Mouse (Mus musculus): ENCODE measurements around the gene B230217C12Rik. TPM values are rescaled to one million over a fixed set of nuclear protein-coding genes. Genes with fewer than 3 reads are reported as not detected.

B230217C12Rik gene
- polyA plus RNA-seq, 1 experiment from 2014 or later, result 8.6 TPM

DNA sequence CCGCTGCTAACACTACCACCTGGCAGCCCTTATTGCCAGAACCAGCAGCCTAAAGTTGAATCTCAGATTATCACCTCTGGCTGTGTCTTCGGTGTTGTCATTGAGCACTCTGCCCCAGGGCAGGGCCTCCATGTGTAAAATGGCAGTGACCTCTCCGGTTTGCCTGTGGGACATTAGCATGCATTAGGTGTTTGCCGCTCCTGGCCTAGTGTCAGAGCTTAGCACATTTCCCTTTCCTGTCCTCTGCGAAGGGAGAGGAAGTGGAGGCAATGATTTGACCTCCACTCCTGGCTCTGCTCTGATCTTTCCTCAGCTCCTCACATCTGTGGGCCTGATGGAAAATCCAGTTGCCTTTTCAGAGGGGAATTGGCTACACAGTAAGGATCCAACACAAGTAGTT is 20.7 kb upstream of the B230217C12Rik start:
- no peak for ATAC-seq (ENCODE audit: low FRiP score, low TSS enrichment)
- Histone ChIP-seq H3K4me3 (ENCODE audit: low read length) (no peak overlapping the region), H3K9me3 (ENCODE audit: control insufficient read depth, low read length) (no peaks in the 10 kb centered on the region), H3K27ac (ENCODE audit: low read depth, low read length) (no peak overlapping the region), H3K36me3 (ENCODE audit: control insufficient read depth, insufficient read depth, low read length) (peaks cover 59% of the 10 kb centered on the region), H3K4me2 (replicated peaks; ENCODE audit: low read depth, low read length) (no peak overlapping the region), H3K27me3 (ENCODE audit: control insufficient read depth, insufficient read depth, low read length) (no peaks in the 10 kb centered on the region), H3K9ac (ENCODE audit: low read depth, low read length) (no peak overlapping the region), H3K4me1 (ENCODE audit: control insufficient read depth, insufficient read depth, low read length) (peaks cover 45% of the 10 kb centered on the region)
- WGBS, result 79% methylated on average over 5 of the region's 5 CpGs

DNA sequence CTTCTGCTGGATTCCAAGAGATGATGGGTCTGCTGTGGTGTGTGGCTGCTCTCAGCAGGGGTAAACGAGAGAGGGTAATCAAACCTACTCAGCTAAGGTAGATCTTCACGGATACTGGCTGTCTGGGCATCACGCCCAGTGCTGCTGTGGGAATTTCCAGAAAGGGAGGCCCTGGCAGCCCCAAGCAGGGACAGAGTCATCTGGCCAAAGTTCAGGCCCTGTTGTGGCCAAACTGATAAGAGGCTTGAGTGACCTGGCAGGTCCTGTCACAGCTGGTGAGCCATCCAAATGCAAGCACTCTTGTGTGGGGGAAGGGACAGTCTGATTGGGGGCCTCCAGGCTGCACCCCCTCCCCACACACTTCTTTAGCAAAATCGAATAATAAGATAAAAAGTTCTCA is 19.7 kb upstream of the B230217C12Rik start:
- Histone ChIP-seq H3K27me3 (ENCODE audit: control insufficient read depth, insufficient read depth, low read length) (no peaks in the 10 kb centered on the region), H3K27ac (ENCODE audit: low read depth, low read length) (no peak overlapping the region), H3K9ac (ENCODE audit: low read depth, low read length) (no peak overlapping the region), H3K4me1 (ENCODE audit: control insufficient read depth, insufficient read depth, low read length) (peaks cover 42% of the 10 kb centered on the region), H3K4me3 (ENCODE audit: low read length) (no peak overlapping the region), H3K36me3 (ENCODE audit: control insufficient read depth, insufficient read depth, low read length) (peaks cover 60% of the 10 kb centered on the region), H3K4me2 (replicated peaks; ENCODE audit: low read depth, low read length) (no peak overlapping the region), H3K9me3 (ENCODE audit: control insufficient read depth, low read length) (no peaks in the 10 kb centered on the region)
- ATAC-seq (ENCODE audit: low FRiP score, low TSS enrichment), result no peak
- 77% methylated on average over 4 of the region's 4 CpGs for WGBS

DNA sequence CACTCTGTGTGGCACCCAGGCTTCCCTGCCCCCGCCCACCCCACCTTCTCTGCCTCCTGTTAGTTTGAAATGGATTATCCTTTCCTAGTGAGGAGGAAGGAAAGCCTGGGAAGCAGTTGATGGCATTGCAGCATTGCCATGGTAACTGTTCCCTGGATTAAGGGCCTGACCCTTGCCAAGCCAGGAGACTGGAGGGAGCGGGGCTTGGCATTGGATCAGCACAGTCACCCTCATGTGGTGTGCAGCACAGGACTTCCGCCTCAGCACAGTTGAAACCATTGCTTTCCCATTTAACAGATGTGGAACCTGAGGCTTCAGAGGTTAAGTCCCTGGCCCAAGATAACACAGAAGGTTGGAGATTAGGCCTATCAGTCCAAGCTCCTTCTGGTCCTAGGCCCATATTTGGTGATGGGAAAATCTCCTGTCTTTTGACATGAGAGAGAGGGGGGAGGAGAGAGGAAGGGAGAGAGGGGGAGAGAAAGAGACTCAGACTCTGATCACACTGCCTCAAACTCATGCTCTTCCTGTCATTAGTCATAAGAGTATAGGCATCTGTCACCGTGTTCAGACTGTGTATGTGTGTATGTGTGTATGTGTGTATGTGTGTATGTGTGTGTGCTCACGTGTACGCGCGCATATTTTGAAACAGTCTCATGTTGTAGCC is 19.0 kb upstream of the B230217C12Rik start:
- Histone ChIP-seq H3K9me3 (ENCODE audit: control insufficient read depth, low read length) (no peaks in the 10 kb centered on the region), H3K36me3 (ENCODE audit: control insufficient read depth, insufficient read depth, low read length) (peaks cover 57% of the 10 kb centered on the region), H3K4me3 (ENCODE audit: low read length) (no peak overlapping the region), H3K27me3 (ENCODE audit: control insufficient read depth, insufficient read depth, low read length) (no peaks in the 10 kb centered on the region), H3K4me2 (replicated peaks; ENCODE audit: low read depth, low read length) (no peak overlapping the region), H3K9ac (ENCODE audit: low read depth, low read length) (no peak overlapping the region), H3K27ac (ENCODE audit: low read depth, low read length) (no peak overlapping the region), H3K4me1 (ENCODE audit: control insufficient read depth, insufficient read depth, low read length) (peaks cover 35% of the 10 kb centered on the region)
- WGBS, result 94% methylated on average over 8 of the region's 8 CpGs
- no peak for ATAC-seq (ENCODE audit: low FRiP score, low TSS enrichment)

DNA sequence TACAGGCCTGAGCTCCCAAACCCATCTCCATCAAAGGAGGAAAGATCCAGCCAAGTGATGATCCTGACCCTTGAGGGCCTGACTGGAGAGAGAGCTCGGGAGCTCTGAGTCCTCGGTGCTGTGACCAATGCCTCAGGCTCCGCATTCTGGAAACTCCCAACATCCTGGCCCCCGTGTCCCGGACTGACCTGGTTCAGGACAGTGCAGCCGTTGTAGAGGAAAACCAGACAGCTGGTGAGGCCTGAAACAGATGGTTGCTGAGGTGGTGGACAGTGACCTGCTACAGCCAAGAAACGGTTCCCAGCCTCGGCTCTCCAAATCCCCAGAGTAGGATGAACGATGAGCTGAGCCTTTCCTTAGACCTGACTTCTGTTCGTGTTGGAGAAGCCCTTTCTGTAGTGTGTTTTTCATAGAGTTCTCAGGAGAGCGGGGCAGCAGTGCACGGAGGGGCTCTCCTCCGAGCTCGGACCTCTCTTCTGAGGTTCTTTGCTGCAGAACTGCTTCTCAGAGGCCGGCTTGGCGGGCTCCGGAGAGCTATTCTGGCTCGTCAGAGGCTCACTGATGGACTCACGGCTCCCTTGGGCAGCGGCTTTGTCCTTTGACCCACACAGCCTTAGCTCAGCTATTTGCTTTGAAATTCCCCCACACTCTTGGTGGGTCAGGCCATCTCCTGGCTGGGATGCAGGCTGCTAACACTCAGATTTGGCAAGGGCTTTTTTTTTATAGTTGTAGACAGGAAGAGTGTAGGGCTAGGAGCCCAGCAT is 17.6 kb upstream of the B230217C12Rik start:
- no peak overlapping the region for H3K4me2 ChIP-seq (replicated peaks; ENCODE audit: low read depth, low read length)
- H3K4me1 ChIP-seq (ENCODE audit: control insufficient read depth, insufficient read depth, low read length), result peaks cover 20% of the 10 kb centered on the region
- H3K9ac ChIP-seq (ENCODE audit: low read depth, low read length), result no peak overlapping the region
- peaks cover 61% of the 10 kb centered on the region for H3K36me3 ChIP-seq (ENCODE audit: control insufficient read depth, insufficient read depth, low read length)
- WGBS, result 58% methylated on average over 20 of the region's 20 CpGs
- H3K27me3 ChIP-seq (ENCODE audit: control insufficient read depth, insufficient read depth, low read length), result no peaks in the 10 kb centered on the region
- ATAC-seq (ENCODE audit: low FRiP score, low TSS enrichment), result no peak
- no peak overlapping the region for H3K4me3 ChIP-seq (ENCODE audit: low read length)
- H3K27ac ChIP-seq (ENCODE audit: low read depth, low read length), result no peak overlapping the region
- H3K9me3 ChIP-seq (ENCODE audit: control insufficient read depth, low read length), result no peaks in the 10 kb centered on the region

DNA sequence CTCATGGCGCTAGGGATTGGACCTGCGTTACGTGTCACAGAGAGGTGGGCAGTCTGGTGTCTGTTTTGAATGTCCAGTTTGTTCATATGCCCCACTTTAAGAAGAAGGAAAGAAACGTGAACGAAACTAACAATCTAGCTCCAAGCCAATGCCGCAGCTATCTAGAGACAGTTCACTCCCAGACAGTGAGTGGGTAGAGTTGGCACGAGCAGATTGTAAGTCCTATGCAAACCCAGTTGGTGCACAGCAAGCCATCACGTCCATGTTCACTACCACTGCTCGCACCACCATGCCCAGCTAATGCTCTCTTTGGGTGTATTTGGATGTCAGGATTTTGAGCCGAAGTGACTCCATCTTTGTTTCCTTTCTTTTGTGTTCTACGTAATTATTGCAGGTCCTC is 16.4 kb upstream of the B230217C12Rik start:
- Histone ChIP-seq H3K9me3 (ENCODE audit: control insufficient read depth, low read length) (no peaks in the 10 kb centered on the region), H3K9ac (ENCODE audit: low read depth, low read length) (no peak overlapping the region), H3K4me2 (replicated peaks; ENCODE audit: low read depth, low read length) (no peak overlapping the region), H3K27me3 (ENCODE audit: control insufficient read depth, insufficient read depth, low read length) (no peaks in the 10 kb centered on the region), H3K36me3 (ENCODE audit: control insufficient read depth, insufficient read depth, low read length) (peaks cover 58% of the 10 kb centered on the region), H3K27ac (ENCODE audit: low read depth, low read length) (no peak overlapping the region), H3K4me3 (ENCODE audit: low read length) (no peak overlapping the region), H3K4me1 (ENCODE audit: control insufficient read depth, insufficient read depth, low read length) (0 out of 2 replicates have a peak, but pooled peaks cover 10% of the 10 kb centered on the region)
- no peak for ATAC-seq (ENCODE audit: low FRiP score, low TSS enrichment)
- WGBS, result 92% methylated on average over 11 of the region's 11 CpGs

DNA sequence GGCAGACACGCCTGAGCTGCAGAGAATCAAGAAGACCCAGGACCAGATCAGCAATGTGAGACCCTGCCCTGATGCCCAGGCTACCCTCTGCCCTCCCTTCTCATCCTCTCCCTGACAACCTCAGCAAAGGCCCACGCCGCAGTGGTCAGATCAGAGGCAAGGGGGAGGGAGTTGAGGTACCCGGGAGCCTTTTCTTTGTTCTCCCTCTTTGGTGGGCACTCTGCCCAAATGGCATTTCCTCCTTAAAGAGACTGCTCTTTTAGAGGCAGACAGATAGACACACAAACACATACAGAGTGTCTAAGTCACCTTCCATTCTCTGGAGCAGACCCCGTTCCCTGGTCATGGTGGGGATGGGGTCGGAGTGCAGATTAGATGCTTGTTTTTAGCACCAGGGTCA is 15.7 kb upstream of the B230217C12Rik start:
- Histone ChIP-seq H3K4me2 (replicated peaks; ENCODE audit: low read depth, low read length) (no peak overlapping the region), H3K4me1 (ENCODE audit: control insufficient read depth, insufficient read depth, low read length) (0 out of 2 replicates have a peak, but pooled peaks cover 5% of the 10 kb centered on the region), H3K4me3 (ENCODE audit: low read length) (no peak overlapping the region), H3K9me3 (ENCODE audit: control insufficient read depth, low read length) (no peaks in the 10 kb centered on the region), H3K27ac (ENCODE audit: low read depth, low read length) (no peak overlapping the region), H3K27me3 (ENCODE audit: control insufficient read depth, insufficient read depth, low read length) (no peaks in the 10 kb centered on the region), H3K9ac (ENCODE audit: low read depth, low read length) (no peak overlapping the region), H3K36me3 (ENCODE audit: control insufficient read depth, insufficient read depth, low read length) (peaks cover 61% of the 10 kb centered on the region)
- no peak for ATAC-seq (ENCODE audit: low FRiP score, low TSS enrichment)
- 53% methylated on average over 6 of the region's 6 CpGs for WGBS

DNA sequence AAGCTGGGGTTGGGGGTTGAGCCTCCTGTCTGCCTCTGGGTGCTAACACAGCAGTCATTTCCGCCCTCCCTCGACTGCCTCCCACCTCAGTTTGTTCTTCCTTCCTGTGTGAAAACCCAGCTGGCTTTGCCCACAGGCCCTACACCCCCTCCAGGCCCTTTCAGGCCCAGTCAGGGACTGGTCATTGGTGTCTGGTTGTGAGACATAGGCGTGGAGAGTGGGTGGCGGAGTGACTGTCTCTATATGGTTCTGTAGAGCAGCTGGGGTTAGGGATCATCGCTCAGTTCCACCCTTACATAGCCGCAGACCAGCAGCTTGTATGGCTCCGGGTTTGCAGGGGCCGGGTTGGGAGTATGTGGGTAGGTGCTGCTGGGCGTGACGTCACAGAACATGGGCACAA is 15.3 kb upstream of the B230217C12Rik start:
- Histone ChIP-seq H3K27me3 (ENCODE audit: control insufficient read depth, insufficient read depth, low read length) (no peaks in the 10 kb centered on the region), H3K4me2 (replicated peaks; ENCODE audit: low read depth, low read length) (no peak overlapping the region), H3K36me3 (ENCODE audit: control insufficient read depth, insufficient read depth, low read length) (peaks cover 63% of the 10 kb centered on the region), H3K27ac (ENCODE audit: low read depth, low read length) (no peak overlapping the region), H3K9me3 (ENCODE audit: control insufficient read depth, low read length) (no peaks in the 10 kb centered on the region), H3K4me3 (ENCODE audit: low read length) (no peak overlapping the region), H3K4me1 (ENCODE audit: control insufficient read depth, insufficient read depth, low read length) (0 out of 2 replicates have a peak, but pooled peaks cover 5% of the 10 kb centered on the region), H3K9ac (ENCODE audit: low read depth, low read length) (no peak overlapping the region)
- ATAC-seq (ENCODE audit: low FRiP score, low TSS enrichment), result no peak
- WGBS, result 71% methylated on average over 10 of the region's 10 CpGs

DNA sequence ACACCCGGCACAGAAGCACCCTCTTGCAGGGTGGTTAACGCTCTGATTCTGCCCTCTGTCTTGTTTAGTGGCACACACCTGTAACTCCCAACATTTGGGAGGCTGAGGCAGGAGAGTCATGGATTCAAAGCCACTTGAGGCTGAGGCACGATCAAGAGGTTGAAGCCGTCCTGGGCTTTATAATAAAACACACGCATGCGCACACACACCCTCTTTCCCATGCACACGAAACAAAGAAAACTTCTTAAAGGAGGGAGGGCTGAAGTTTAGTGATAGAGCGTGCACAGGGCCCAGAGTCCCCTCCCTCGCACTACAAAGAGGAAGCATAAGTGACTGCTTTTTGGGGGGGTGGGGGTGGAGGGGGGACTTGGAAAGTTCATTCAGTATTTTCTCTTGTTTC is 14.6 kb upstream of the B230217C12Rik start:
- Histone ChIP-seq H3K27me3 (ENCODE audit: control insufficient read depth, insufficient read depth, low read length) (no peaks in the 10 kb centered on the region), H3K36me3 (ENCODE audit: control insufficient read depth, insufficient read depth, low read length) (peaks cover 57% of the 10 kb centered on the region), H3K27ac (ENCODE audit: low read depth, low read length) (no peak overlapping the region), H3K9ac (ENCODE audit: low read depth, low read length) (no peak overlapping the region), H3K9me3 (ENCODE audit: control insufficient read depth, low read length) (no peaks in the 10 kb centered on the region), H3K4me2 (replicated peaks; ENCODE audit: low read depth, low read length) (no peak overlapping the region), H3K4me1 (ENCODE audit: control insufficient read depth, insufficient read depth, low read length) (0 out of 2 replicates have a peak, but pooled peaks cover 5% of the 10 kb centered on the region), H3K4me3 (ENCODE audit: low read length) (no peak overlapping the region)
- ATAC-seq (ENCODE audit: low FRiP score, low TSS enrichment), result no peak
- WGBS, result 82% methylated on average over 9 of the region's 9 CpGs

DNA sequence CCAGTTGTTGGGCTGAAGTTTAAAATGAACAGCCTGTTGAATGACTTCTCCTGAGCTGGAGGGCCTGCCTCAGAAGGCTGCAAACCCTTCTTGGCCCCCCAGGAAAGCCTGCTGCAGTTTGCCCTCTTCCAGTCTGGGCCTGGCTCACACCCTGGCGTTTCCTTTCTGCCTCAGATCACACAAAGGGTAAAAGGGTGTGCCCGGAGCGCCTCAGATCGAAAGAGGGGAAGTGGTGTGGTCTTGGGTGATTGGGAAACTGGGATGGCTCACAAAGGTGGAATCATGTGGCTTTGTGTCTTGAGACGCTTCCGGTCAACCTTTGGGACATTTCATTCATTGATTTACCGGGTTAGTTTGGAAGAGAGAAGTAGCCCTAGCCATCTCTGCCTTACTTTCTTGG is 14.2 kb upstream of the B230217C12Rik start:
- H3K4me2 ChIP-seq (replicated peaks; ENCODE audit: low read depth, low read length), result no peak overlapping the region
- 63% methylated on average over 7 of the region's 7 CpGs for whole genome bisulfite sequencing
- no peaks in the 10 kb centered on the region for H3K27me3 ChIP-seq (ENCODE audit: control insufficient read depth, insufficient read depth, low read length)
- no peak for ATAC-seq (ENCODE audit: low FRiP score, low TSS enrichment)
- peaks cover 52% of the 10 kb centered on the region for H3K36me3 ChIP-seq (ENCODE audit: control insufficient read depth, insufficient read depth, low read length)
- no peak overlapping the region for H3K9ac ChIP-seq (ENCODE audit: low read depth, low read length)
- 0 out of 2 replicates have a peak, but pooled peaks cover 5% of the 10 kb centered on the region for H3K4me1 ChIP-seq (ENCODE audit: control insufficient read depth, insufficient read depth, low read length)
- H3K9me3 ChIP-seq (ENCODE audit: control insufficient read depth, low read length), result no peaks in the 10 kb centered on the region
- H3K27ac ChIP-seq (ENCODE audit: low read depth, low read length), result no peak overlapping the region
- no peak overlapping the region for H3K4me3 ChIP-seq (ENCODE audit: low read length)
